Mouse (Mus musculus): ENCODE data around the gene Patj. TPM values are rescaled to one million over a fixed set of nuclear protein-coding genes. Genes with fewer than 3 reads are reported as not detected.

The Patj gene
- total and polyA plus RNA-seq, 3 experiments, result 0.19 to 0.46 TPM; not detected in 1

DNA sequence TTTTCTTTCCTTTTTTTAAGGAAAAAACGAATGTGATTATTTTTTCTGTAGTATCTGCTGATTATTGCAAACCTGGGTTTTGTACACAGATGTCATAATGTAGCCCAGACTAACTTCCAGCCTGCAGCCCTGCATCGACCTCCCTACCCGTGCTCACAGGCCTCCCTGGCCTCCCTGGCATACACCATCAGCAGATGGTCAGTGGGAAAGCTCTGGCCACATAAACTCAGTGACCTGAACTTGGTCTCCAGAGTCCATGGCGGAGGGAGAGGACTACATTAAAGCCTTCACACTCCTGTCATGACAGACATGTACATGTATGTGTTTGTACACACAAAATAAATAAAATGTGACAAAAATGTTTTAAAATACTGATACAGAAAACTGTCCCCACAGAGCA lies 190.7 kb downstream of the Patj start:
- Histone ChIP-seq H3K36me3 (ENCODE audit: control insufficient read depth in 1 of 2, insufficient read depth in 2 of 2, low read length in 2 of 2) (no peaks in the 10 kb centered on the region), H3K4me3 (ENCODE audit: control insufficient read depth in 1 of 2, insufficient read depth in 1 of 2, low read depth in 2 of 2, low read length in 2 of 2) (no peak overlapping the region), H3K79me2 (ENCODE audit: control insufficient read depth, insufficient read depth, low read length, poor library complexity) (no peaks in the 10 kb centered on the region), H3K4me1 (ENCODE audit: control insufficient read depth in 1 of 2, insufficient read depth in 2 of 2, low read length in 2 of 2) (no peaks in the 10 kb centered on the region), H3K27ac (ENCODE audit: control insufficient read depth, low read depth, low read length) (no peak overlapping the region), H3K9ac (ENCODE audit: control insufficient read depth, low read depth, low read length, poor library complexity, severe bottlenecking) (no peak overlapping the region), H3K27me3 (ENCODE audit: control insufficient read depth in 1 of 2, insufficient read depth in 2 of 2, low read length in 2 of 2) (no peaks in the 10 kb centered on the region), H3K9me3 (replicated peaks; ENCODE audit: insufficient read depth, low read length) (no peaks in the 10 kb centered on the region)
- DNase-seq (ENCODE audit: low read depth, low spot score), result no peak
- no peak for TF ChIP-seq TBP (IDR thresholded peaks at IDR 0.05; ENCODE audit: low read depth, low read length)
- TF ChIP-seq UBTF (IDR thresholded peaks at IDR 0.05; ENCODE audit: borderline replicate concordance, insufficient read depth, low read depth, low read length), result no peak
- no peak for TF ChIP-seq EP300 (IDR thresholded peaks at IDR 0.05; ENCODE audit: low read depth in 1 of 2, low read length in 2 of 2)
- no peak for TF ChIP-seq MAFK (IDR thresholded peaks at IDR 0.05; ENCODE audit: borderline replicate concordance, low read depth, low read length)
- no peak for TF ChIP-seq GATA1 (IDR thresholded peaks at IDR 0.05; ENCODE audit: low read depth, low read length)
- no peak for TF ChIP-seq ZMIZ1 (IDR thresholded peaks at IDR 0.05; ENCODE audit: low read depth, low read length)
- no peak for TF ChIP-seq SIN3A (IDR thresholded peaks at IDR 0.05; ENCODE audit: low read length)
- no peak for TF ChIP-seq USF1 (IDR thresholded peaks at IDR 0.05; ENCODE audit: low read depth, low read length)
- TF ChIP-seq POLR2AphosphoS5 (IDR thresholded peaks at IDR 0.05; ENCODE audit: borderline replicate concordance, low read depth, low read length), result no peak
- no peak for TF ChIP-seq RAD21 (IDR thresholded peaks at IDR 0.05; ENCODE audit: low read depth, low read length)
- no peak for TF ChIP-seq HCFC1 (IDR thresholded peaks at IDR 0.05; ENCODE audit: low read depth, low read length)
- TF ChIP-seq BHLHE40 (IDR thresholded peaks at IDR 0.05; ENCODE audit: borderline replicate concordance, low read depth, low read length), result no peak
- no peak for TF ChIP-seq CHD2 (IDR thresholded peaks at IDR 0.05; ENCODE audit: low read length)
- no peak for TF ChIP-seq E2F4 (IDR thresholded peaks at IDR 0.05; ENCODE audit: borderline replicate concordance, low read depth, low read length)
- no peak for TF ChIP-seq TAL1 (IDR thresholded peaks at IDR 0.05; ENCODE audit: low read length)
- no peak for TF ChIP-seq USF2 (IDR thresholded peaks at IDR 0.05; ENCODE audit: borderline replicate concordance in 1 of 2, insufficient read depth in 1 of 2, low read depth in 1 of 2, low read length in 2 of 2)
- no peak for TF ChIP-seq CTCF (IDR thresholded peaks at IDR 0.05 in 2 of 3, conservative IDR thresholded peaks at IDR 0.05 in 1 of 3; ENCODE audit: control insufficient read depth in 1 of 3, insufficient read depth in 1 of 3, low read depth in 2 of 3, low read length in 3 of 3, poor library complexity in 1 of 3, severe bottlenecking in 1 of 3)
- no peak for TF ChIP-seq GABPA (IDR thresholded peaks at IDR 0.05; ENCODE audit: low read depth, low read length)

DNA sequence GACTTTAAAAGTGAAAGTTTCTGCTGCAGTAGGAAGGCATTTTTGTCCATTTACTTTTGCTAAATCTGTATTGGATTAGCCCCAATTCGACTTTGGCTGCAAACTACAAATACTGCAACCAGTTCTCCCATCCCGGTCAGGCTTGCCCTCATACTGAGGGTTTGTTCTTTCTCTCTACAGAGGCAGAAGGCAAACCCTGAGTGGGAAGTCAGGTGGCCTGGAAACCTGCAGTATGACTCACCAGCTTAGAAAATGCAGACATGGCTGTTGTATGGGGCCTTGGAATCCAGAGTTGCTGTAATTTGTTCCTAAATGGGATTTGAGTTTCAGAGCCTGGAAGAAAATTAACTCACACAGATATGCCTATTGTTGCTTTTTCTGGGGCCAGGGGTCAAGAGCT lies 192.1 kb downstream of the Patj start:
- Histone ChIP-seq H3K79me2 (ENCODE audit: control insufficient read depth, insufficient read depth, low read length, poor library complexity) (no peaks in the 10 kb centered on the region), H3K36me3 (ENCODE audit: control insufficient read depth in 1 of 2, insufficient read depth in 2 of 2, low read length in 2 of 2) (no peaks in the 10 kb centered on the region), H3K27me3 (ENCODE audit: control insufficient read depth in 1 of 2, insufficient read depth in 2 of 2, low read length in 2 of 2) (no peaks in the 10 kb centered on the region), H3K9me3 (replicated peaks; ENCODE audit: insufficient read depth, low read length) (no peaks in the 10 kb centered on the region), H3K4me1 (ENCODE audit: control insufficient read depth in 1 of 2, insufficient read depth in 2 of 2, low read length in 2 of 2) (no peaks in the 10 kb centered on the region), H3K4me3 (ENCODE audit: control insufficient read depth in 1 of 2, insufficient read depth in 1 of 2, low read depth in 2 of 2, low read length in 2 of 2) (no peak overlapping the region), H3K27ac (ENCODE audit: control insufficient read depth, low read depth, low read length) (no peak overlapping the region), H3K9ac (ENCODE audit: control insufficient read depth, low read depth, low read length, poor library complexity, severe bottlenecking) (no peak overlapping the region)
- DNase-seq (ENCODE audit: low read depth, low spot score), result no peak
- no peak for TF ChIP-seq POLR2AphosphoS5 (IDR thresholded peaks at IDR 0.05; ENCODE audit: borderline replicate concordance, low read depth, low read length)
- TF ChIP-seq HCFC1 (IDR thresholded peaks at IDR 0.05; ENCODE audit: low read depth, low read length), result no peak
- TF ChIP-seq USF2 (IDR thresholded peaks at IDR 0.05; ENCODE audit: borderline replicate concordance in 1 of 2, insufficient read depth in 1 of 2, low read depth in 1 of 2, low read length in 2 of 2), result no peak
- no peak for TF ChIP-seq KAT2A (conservative IDR thresholded peaks at IDR 0.05; ENCODE audit: low read depth, low read length)
